Mouse (Mus musculus) cerebellum, adult 9-11 months (tissue): ENCODE measurements at regions not wholly inside any gene's neighbourhood (a gene's known extent, or its start where the extent isn't known, plus 50 kb on each side); places are given as distances from the start of the nearest gene placed in this dataset.

Experiments
- DNase-seq: peaks from one replicate; pipeline ENCODE4 v3.0.0; 2022

DNA sequence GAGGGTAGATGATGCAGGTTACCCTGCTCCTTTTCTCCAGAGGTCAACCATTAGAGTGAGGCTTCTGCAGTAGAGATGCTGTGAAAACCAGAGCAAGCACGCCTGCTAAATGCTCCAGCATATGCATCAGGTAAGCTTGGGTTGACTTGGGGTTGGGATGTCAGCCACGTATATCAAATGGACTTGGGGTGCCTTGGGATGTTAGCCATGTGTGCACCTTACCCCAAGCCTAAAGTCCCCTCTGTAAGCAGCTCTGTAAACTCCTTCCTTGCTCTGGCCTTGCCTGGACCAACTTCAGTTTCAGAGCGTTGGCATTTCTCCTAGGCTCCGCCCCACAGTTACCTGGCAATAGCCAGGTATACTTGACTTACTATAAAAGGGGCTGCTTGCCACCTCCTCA, 155.3 kb upstream of the Tmtc1 start:
- DNase-seq = no peak

DNA sequence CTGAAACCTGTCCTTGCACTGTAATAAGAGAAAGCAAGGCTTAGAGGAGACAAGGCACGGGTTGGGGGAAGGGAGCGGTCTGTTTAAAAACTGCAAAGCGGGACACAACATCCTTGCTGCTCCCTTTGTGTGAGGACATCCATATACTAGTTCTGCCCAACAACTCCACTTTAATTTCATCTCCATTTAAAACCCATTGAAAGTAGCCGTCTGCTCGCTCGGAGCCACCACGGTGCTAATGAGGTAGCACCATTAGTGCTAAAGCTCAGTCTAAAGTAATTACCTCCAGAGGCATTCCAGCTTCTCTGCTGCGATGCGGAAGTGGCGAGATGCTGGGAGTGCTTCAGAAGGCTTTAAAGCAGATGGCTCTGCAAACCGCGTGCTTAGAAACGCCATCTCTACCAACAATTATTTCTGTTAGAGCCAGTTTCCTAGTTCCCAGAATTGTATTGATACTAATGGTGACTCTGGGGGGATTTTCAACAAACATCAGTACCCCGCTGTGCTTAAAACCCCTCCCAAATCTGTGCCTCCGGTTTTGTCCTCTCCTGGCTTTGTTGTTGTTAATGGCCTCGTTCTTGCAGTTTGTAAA, 154.7 kb upstream of the Tmtc1 start:
- no peak for DNase-seq

DNA sequence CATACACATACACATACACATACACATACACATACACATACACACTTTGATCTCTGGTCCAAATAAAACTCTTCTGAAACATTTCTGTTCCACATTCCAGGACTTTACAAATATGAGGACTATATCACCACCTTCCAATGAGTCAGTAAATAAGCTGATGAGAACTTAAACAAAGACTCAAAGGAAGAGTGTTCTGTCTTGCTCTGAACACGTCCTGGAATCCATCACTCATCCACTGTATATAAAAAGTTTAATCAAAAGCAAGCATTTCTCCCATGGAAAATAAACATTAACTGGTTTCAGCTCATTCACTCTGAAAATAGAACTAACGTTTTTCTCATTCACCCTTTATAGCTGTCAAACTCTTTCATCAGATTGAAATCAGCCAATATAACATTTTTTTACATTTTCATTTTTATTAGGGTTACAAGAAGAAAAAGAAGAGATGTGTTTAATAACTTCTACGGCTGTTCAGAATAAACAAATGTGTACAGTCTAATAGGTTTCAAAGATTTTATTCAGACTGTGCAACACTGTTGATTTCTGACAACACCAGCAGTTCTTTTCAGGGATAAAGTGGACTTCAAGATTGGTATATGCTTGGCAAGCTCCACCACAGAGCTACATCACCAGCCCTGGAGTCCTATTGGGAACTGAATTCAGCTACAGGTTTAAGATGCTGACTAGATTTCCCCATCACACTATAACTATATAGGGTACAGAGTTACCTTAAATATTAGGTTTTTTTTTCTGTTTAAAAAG, 151.0 kb upstream of the Tmtc1 start:
- no peak for DNase-seq

DNA sequence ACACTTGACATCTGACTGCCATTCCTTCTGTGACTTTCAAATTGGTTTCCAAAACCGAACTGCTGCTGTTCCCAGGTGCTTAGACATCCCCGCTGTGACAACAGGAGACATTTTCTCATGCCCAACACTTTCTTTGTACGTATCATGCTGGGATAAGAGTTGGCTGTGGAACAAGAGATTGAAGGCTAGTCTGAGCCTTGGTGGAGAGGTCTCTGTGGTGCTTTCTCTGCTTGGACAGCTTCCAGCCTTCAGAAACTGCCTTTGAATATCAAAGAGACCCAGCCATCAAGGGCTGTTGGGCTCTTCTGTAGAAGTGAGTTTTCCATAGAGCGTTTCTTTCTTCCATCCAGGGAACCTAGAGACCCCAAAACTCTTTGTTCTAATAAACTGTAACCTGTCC, 144.8 kb upstream of the Tmtc1 start:
- DNase-seq = no peak

DNA sequence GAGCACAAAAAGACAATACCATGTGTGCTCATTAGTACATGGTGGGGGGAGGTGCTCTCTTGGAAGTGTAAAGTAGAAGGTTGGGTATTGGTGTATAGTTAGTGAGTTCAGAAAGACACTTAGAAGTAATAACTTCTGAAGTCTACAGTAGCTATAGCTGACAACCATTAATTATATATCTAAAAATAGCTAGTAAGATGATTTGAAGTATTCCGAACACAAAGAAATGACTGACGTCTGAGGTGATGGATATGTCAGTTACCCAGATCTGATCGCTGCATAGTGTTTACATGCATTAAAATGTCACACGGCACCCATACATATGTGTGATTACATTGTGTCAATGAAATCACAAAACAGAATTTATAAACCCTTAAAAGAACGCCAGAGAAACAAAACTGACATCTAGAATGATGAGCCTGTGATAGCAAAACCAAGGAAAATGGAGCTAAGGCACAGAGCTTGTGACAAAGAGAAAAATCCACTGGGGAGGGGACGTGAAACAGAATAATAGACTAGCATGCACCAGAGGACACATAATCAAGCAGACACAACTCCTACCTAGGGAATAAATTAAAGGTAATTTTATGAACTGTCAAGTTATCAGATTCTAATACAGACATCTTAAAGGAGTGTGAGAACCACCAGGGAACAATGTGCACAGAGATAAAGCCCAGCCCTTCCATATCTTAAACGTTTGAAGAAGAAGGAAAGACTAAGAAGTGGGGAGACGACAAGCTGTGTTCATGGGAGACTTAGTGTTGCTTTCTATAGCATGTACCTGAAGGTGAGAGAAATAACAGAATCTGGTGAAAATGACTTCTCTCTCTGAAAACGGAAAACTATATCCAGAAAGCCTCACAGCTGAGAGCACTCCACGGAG, 142.5 kb upstream of the Tmtc1 start:
- no peak for DNase-seq

DNA sequence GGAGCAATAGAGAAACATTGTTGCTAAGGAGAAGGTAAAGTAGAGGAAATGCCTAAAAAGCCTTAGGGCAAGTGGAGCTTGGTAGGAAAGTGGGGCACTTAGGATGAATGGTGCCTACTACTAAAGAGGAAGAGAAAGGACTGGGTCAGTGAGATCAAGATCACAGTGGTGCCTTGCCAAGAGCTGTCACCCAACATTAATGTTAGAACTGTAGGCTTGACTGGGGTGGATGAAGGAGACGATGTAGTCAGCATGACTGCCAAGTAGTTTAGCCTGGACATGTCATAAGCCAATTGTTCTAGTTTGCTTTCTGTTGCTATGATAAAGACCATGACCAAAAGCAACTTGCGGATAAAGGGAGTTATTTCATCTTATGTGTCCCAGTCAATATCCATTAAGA, 139.9 kb upstream of the Tmtc1 start:
- DNase-seq = no peak

DNA sequence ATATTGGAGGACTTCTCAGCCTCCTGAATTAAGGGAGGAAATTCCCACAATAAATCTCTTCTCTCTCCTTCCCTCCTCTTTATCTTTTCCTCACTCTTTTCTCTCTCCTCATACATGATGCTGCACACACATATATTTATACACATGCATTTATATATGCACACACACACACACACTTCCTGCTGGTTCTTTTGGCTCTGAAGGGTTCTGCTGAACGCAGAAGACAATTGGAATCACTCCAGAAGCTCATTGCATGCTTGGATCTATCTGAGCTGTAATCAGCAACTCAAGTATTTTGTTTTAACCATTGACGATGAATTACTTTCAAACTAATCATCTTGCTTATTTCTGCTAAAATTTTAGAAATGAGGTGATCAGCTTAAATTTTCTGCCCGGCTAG, 134.1 kb upstream of the Tmtc1 start:
- DNase-seq = no peak

DNA sequence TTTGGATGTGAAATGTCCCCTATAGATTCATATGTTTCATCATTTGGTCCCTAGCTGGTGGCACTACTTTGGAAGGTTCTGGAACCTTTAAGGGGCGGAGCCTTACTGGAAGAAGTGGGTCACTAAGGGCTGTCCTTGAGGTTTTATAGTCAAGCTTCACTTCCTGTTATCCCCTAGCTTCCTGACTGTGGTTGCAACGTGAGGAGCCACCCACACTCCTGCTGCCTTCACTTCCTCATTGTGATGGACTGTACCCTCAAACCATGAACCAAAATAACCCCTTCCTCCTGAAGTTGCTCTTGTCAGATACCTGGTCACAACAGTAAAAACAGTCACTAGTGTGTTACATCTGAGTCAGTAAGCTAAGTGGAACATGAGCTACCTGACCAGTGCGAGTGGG, 133.5 kb upstream of the Tmtc1 start:
- DNase-seq = no peak

DNA sequence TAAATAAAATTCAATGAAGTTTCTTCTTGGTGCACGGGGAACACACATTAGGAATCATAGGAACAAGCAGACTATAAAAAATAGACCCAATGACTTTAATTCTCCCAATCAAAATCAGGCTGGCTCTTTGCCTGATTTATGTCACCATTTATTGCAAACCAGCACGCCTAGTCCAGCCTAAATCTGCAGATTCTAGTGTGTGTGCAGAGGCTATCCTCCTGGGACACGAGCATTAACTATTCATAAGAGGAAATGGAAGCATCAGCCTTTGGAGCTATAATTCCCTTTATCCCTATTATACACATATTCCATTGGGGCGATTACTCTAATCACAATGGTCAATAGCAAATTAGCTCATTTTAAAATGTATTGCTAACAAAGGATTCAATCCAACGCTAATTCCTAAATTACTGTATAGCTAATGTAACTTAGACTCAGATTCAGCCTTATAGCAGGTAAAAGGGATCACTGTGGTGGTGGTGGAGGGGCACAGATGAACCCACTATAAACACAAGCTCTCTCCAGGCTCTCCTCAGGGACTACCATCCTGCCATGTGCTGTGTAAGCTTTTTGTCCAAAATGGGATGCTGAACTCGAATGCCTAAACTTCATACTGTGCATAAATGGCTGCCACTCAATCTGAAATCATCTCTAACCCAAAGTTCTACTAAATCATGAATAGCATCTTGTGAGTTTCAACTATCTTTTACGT, 130.7 kb upstream of the Tmtc1 start:
- no peak for DNase-seq

DNA sequence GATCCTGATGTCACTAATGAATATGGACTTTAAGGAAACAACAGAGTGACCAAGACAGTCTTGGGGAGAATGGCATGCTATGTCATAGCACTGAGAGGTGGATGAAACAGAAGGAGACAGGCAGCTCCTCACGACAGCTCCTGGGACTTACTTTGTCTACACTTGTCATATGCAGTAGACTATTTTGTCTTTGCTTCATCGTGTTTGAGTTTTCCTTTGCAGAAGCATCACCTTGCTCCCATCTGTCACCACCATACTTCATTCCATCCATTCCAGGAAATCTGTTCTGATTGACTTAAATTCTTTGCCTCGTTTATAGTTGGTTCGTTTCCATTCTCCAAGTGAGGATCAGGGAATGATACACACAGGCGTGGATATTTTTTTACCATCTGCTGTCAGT, 128.0 kb upstream of the Tmtc1 start:
- no peak for DNase-seq

DNA sequence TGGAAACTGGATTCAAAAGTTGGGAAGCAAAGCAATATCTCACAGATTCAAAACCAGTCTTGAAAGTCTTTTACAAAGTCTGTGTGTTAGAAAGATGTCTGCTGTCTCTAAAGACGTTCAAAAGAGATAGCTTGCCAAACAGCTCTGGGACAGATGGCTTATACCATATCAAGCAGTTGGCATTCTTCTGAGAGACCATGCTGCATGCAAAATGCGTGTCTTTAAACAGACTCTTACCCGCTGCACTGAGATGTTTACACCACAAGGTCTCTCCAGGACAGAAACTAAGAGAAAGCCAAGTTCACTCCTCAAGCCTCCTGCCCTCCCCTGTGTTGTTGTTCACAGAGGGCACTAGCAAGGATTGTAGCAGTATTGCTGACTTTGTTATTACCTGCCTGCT, 127.5 kb upstream of the Tmtc1 start:
- no peak for DNase-seq

DNA sequence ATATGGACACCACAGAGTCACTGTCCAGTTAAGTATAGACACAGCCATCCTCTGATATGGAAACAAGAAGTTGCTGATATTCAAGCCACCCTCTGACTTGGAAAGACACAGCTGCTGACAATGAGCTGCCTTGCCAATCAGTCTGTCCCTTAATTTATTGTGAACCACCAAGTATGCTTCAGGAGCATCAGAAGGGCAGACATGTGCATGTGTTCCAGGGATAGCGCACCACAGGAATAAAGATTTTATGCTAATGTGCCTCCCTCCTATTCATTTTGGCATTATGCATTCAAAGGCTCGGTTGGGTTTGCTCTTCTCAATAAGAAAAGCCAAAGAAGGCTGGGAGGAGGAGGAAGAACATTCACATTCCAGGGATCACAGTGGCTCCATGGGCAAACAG, 120.0 kb upstream of the Tmtc1 start:
- no peak for DNase-seq

DNA sequence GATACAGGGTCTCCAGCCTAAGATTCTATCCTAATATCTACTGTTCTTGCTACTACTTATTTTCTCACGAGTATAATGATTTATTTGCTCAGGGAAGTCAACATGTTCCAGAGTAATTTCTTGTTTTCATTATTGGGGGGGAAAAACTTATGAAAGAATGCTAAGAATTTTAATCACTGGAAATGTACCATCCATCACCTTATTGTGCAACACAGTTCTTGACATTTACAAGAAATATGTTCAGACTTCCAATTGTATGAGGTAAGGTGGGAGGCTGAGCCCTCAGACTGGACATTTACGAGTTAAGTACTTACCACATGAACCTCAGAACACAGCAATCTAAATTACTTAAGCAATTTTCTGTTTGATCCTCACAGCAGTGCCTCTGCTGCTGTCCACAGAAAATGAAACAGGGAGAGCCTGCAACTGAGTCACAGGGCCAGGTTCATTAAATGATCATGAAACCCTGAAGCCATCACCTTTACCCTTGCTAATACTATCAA, 118.1 kb upstream of the Tmtc1 start:
- no peak for DNase-seq

DNA sequence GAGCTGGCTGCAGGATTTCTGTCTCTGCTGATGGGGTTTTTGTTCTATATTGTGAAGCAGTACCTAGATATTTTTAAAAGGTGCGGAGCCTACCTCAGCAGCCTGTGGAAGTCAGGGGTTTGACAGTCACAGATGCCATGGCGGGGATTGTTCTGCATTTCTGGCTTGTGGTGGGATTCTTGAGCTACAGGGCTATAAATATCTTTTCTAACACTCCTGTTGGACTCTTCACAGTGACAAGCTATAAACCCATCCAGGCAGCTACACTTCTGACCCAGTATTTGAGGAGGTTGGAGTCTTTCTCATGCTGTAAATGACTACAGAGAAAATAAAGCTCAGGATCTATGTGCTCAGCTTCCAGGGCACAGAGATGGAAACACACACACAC, 112.3 kb upstream of the Tmtc1 start:
- no peak for DNase-seq

DNA sequence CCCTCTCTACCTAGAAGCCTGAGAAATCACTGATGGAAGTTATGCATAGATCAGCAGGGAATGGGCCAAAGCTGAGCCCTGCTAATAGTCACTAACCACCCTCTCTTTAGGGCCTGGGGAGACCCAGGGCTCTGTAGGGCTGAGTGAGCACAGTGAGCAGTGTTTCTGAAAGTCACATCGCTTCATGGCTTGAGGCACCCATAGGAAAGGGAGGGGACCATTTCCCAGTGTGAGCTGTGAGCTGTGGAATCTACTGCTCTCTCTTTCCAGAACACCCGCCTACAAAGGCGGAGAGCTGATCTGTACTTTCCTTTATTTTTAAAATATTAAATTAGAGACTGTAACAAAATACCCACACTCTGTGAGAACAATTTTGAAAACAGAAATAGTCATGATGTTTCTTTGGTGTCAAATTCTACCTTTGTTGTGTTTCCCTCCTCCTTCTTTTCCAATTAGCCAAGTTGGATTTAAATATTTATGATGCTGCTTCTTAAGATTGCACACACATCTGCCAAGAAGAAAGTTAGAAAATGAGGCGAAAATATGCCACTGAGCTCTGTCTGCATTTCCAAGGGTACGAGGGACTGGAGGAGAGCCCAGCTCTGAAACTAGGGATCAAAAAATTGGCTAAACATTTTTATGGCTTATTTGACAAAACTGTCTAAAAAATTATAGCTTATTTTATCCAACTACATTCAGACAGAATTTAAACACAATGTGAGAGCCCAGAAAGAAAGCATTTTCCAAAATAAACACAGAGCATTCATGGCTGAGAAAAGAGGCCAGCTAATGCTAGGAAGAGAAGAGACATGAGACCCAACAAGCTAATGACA, 111.7 kb upstream of the Tmtc1 start:
- DNase-seq = no peak

DNA sequence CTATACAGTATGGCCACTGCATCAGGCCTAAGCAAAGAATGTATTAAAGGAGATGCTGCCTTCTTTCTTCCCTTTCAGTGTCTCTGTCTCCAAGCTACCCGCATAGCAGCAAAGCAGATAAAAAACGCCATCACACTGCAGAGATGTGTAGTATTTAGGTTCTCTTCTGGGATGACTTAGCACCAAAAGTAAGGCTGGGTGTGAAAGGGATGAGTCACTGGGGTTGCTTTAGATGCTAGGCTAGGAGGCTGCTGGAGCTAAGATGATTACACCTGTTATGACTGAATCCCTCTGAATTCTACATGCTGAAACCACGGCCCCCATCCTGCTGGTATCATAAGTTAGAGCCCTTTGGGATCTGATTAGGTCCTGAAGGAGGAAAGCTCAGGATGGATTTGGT, 110.3 kb upstream of the Tmtc1 start:
- DNase-seq = no peak

DNA sequence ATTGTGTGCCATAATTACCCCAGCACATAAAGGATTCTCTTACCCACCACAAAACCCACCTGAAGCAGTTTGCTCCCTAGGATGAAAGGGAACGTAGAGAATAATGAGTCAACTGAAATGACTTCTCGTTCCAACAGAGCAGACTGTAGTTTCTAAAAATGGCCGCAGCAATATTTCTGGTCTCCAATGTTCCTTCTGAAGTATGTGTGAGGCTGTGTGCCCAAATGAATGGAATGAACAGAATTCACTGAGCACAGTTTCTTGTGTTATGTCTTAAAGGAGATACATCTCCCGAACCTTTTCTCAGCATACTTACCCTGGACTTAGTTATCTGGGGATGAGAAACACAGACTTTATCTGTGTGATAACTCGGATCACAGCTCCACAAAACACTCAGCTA, 109.4 kb upstream of the Tmtc1 start:
- DNase-seq = no peak

DNA sequence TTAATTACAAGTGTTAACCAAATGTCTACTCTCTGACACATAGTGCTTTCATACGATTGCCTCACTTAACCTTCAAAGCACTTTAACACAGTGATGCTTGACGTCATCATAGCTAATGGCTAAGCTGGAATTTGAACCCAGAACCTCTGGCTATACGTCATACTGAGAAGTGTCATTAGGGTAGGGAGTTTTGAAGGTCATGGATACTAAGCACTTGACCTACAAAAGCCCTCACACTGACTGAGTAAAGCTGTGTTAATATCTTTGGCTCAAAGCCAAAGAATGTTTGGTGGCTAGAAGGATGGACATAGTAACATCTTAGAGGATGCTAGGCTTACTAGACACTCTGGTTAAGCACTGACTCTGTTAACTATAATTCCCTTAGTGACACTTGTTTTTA, 106.9 kb upstream of the Tmtc1 start:
- no peak for DNase-seq

DNA sequence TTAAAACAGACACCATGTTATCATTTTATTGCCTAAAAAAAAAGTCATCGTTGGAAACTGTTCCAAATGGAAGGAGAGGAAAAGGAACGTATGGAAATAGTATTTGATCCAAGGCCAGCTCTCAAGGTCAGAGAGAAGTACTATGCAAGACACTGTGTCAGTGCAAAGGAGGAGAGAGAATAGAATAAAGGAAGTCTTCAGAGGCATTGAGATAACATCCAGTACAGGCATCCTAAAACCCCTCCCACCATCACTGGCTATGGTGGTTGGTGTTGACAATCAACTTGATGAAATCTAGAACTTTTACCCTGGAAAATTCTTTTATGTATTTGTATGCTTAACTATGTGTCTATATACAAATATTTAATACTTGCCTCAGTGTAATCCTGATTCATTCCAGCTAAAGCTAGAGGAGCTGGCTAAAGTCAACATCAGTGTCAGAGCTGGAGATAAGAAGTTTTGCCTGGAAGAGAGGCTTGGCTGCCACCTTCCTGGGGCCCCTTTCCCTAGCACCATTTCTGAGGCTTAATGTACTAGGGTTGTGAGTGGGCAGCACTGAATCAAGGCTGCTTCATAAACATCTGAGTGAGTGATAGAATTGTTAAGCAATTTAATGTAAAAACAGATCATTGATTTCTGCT, 104.1 kb upstream of the Tmtc1 start:
- DNase-seq = no peak

DNA sequence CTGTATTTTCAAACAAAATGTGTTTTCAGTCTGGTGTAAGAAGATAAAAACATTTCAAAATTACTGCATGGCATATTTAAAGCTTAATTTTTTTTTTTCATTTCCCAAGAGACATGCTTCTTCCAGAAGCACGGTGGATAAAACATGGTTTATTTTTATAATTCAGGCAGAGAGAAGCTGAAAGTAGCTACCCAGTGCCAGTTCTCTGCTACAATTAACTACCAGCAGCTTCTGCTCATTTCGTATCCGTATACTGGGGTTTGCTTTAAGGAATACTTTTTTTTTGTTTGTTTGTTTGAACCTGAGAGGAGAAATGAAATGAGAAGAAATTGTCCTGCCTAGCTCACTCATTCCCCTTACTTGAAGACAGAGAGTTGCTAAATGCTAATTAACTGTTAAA, 98.9 kb upstream of the Tmtc1 start:
- DNase-seq = no peak

DNA sequence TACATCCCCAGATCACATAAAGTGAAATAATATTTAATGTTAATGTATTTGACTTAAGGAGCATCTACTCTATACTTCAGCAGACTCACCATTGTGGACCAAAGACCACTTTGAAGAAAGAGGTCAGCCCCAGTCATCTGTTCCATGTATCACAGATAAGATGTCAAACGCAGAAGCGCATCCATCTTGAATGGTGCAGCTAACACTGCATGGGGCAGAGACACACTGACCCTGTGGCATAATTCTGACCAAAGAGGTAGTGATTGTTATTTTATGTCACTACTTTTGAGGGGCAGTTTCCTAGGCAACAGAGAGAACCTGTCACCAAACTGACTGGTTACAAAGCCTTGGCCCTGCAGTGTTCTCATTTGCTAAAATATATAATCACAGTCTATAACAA, 97.8 kb upstream of the Tmtc1 start:
- DNase-seq = no peak
